Mouse (Mus musculus) bone marrow, adult 2 months (tissue): Measurements from ENCODE around the gene Gm42674. TPM values are rescaled to one million over a fixed set of nuclear protein-coding genes. Genes with fewer than 3 reads are reported as not detected.

Experiments used
- H3K27ac ChIP-seq: fragments of 200-500 bp; 2 replicates; pipeline ENCODE4 v1.5.1; 2012; ENCODE audit warnings: low read depth, mild to moderate bottlenecking, control low read depth, inconsistent platforms, low read length; ENCODE audit not compliant: control insufficient read depth, poor library complexity, insufficient read depth
- H3K4me1 ChIP-seq: fragments of 200-500 bp; 2 replicates; pipeline ENCODE4 v1.6.1; 2011; ENCODE audit warnings: low read length; ENCODE audit not compliant: control insufficient read depth, insufficient read depth
- H3K4me3 ChIP-seq: fragments of 200-500 bp; replicated peaks from 2 replicates; pipeline ENCODE3; 2011; ENCODE audit warnings: mild to moderate bottlenecking, low read depth, low read length, control low read depth; ENCODE audit not compliant: control insufficient read depth
- CTCF ChIP-seq: fragments of 200-500 bp; IDR thresholded peaks from 2 replicates; pipeline ENCODE4 v1.5.1; 2011; ENCODE audit warnings: low read length, control low read depth; ENCODE audit not compliant: control insufficient read depth, insufficient read depth
- POLR2A ChIP-seq: fragments of 200-500 bp; IDR thresholded peaks from 2 replicates; pipeline ENCODE4 v1.6.1; 2011; ENCODE audit warnings: low read depth, mild to moderate bottlenecking, control low read depth, low read length, borderline replicate concordance; ENCODE audit not compliant: control insufficient read depth
- WGBS: fragments of 180-500 bp; shearing (Covaris S2); methylation state at CpG from one replicate; pipeline ENCODE4 v1.1.7; 2018; 5-methylcytosine and 5-hydroxymethylcytosine counted together
- polyA plus RNA-seq: library from polyadenylated mRNA; stranded (reverse); fragments of >200 nt; gene quantifications from 2 replicates; pipeline ENCODE4 v1.2.4, GENCODE M21; 2011; ENCODE audit warnings: low replicate concordance; ENCODE audit not compliant: missing spikeins, insufficient read depth, insufficient read length

The Gm42674 gene
- polyA plus RNA-seq, 1 experiment: not detected

GRCm38 (mm10) chr3:90589390-90589789 is 12.3 kb upstream of the Gm42674 start:
- peak overlapping the region; percentile 4 for H3K4me3 ChIP-seq
- peaks cover 18% of the 10 kb centered on the region for H3K4me1 ChIP-seq
- H3K27ac ChIP-seq: peak overlapping the region; percentile 98
- WGBS: 20% methylated on average over 6 of the region's 6 CpGs
- TF ChIP-seq CTCF (no peak), POLR2A (0 out of 2 replicates have a peak, but pooled peaks have one; percentile 28)

DNA sequence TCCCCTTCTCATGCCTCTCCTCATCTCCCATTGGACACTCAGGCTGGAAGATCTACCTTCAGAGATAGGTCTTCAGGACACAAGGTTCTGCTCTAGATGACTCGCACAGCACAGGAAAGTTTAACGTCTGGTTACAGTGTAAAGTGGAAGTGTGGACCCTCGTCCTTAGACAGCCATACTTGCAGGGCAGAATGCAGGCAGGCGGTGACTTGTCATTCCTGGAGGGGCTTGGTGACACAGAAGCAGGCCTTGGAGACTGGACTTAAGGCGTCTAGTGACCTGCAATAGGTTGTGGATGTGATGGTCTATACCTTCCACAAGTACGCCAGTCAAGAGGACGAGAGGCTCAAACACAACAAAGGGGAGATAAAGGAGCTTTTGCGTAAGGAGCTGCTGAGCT is 11.8 kb upstream of the Gm42674 start, which contains the start of gene S100a2:
Gene S100a2 (plus strand): TSS at position 301 of the 400 bp plus-strand sequence.
- Histone ChIP-seq H3K27ac (peak within 1 kb of the TSS; percentile 98), H3K4me3 (peak within 1 kb of the TSS; percentile 16), H3K4me1 (peaks cover 18% of the 10 kb centered on the region)
- TF ChIP-seq CTCF (no peak), POLR2A (no peak)
- 64% methylated on average over 8 of the region's 8 CpGs for WGBS

- H3K27ac ChIP-seq: no peak overlapping the region
Observed at GRCm38 (mm10) chr3:90594466-90594865, 7.2 kb upstream of the Gm42674 start.

DNA sequence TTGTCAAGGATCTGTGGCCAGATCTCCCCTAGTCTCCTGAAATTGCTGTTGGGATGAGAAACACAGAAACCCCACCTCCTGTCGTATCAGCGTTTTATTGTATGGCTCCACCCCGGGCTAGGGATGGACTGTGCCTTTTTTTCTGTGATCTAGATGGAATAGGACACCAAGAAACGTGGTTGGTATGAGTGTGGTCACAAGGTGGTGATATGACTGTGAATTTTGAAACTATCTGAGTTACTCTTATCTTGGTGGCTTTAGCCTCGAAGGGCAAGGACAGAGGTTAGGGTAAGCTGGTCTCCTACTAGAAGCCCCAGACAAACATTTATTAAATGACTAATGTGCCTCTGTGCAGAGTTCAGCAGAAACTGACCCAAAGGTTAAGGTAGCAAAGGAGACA is 6.1 kb upstream of the Gm42674 start:
- WGBS: 62% methylated on average over 5 of the region's 5 CpGs
- Histone ChIP-seq H3K27ac (no peak overlapping the region), H3K4me3 (no peak overlapping the region), H3K4me1 (peaks cover 4% of the 10 kb centered on the region)
- TF ChIP-seq CTCF (no peak), POLR2A (no peak)

More at GRCm38 (mm10) chr3:90594466-90594865, 7.2 kb upstream of the Gm42674 start:
- Histone ChIP-seq H3K4me3 (no peak overlapping the region), H3K4me1 (peaks cover 10% of the 10 kb centered on the region)
- TF ChIP-seq POLR2A: no peak
- no peak for TF ChIP-seq CTCF
- WGBS: 78% methylated on average over 1 of the region's 1 CpGs

DNA sequence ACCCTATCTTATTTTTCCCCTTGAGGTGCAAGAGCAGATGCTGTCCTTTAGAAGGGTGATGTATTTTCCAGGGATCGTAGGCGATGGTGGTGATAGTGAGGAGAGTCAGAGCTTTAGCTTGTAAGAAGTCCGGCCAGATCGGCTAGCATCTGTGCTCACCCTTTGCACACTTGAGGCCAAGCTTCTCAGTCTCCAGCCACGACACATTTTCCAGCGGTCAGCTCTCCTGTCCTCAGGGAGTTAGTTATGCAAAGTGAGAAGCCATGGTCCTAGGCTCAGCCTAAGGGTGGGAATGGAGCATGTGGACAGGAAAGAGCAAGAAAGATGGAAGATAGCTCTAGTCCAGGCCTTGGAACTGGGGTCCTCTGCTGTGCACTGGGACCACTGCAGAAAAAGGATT is 4.9 kb upstream of the Gm42674 start:
- 80% methylated on average over 6 of the region's 6 CpGs for WGBS
- no peak for TF ChIP-seq POLR2A
- TF ChIP-seq CTCF: no peak
- Histone ChIP-seq H3K27ac (no peak overlapping the region), H3K4me3 (no peak overlapping the region), H3K4me1 (peaks cover 1% of the 10 kb centered on the region)

- Histone ChIP-seq H3K4me1 (peaks cover 1% of the 10 kb centered on the region), H3K27ac (no peak overlapping the region), H3K4me3 (no peak overlapping the region)
- 77% methylated on average over 6 of the region's 6 CpGs for WGBS
- TF ChIP-seq CTCF (no peak), POLR2A (no peak)
Observed at GRCm38 (mm10) chr3:90597736-90598135, 4.0 kb upstream of the Gm42674 start.

- TF ChIP-seq CTCF (no peak), POLR2A (no peak)
- WGBS: 41% methylated on average over 4 of the region's 4 CpGs
Observed at GRCm38 (mm10) chr3:90598212-90598611, 3.5 kb upstream of the Gm42674 start.

DNA sequence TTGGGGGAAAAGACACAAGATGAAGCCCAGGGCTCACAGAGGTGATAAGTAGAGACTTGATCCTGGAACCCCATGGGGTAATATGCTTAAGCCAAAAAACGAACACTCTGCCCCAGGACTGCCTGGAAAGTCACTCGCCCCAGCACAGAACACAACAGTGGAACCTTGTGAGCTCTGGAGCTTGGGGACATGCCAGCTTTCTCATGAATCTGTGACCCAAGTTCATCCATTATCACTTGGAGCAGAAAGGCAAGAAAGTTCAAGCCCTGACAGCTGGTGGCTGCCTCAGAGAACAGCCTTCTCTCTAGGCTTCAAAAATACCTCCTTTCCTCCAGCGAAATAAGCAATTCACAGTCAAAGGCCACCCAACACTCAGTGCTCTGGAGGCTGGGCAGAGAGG is 2.3 kb upstream of the Gm42674 start:
- Histone ChIP-seq H3K27ac (no peak overlapping the region), H3K4me3 (no peak overlapping the region), H3K4me1 (peaks cover 3% of the 10 kb centered on the region)
- 73% methylated on average over 3 of the region's 3 CpGs for WGBS
- TF ChIP-seq CTCF: no peak

More at GRCm38 (mm10) chr3:90598212-90598611, 3.5 kb upstream of the Gm42674 start:
- Histone ChIP-seq H3K4me1 (peaks cover 1% of the 10 kb centered on the region), H3K4me3 (no peak overlapping the region), H3K27ac (no peak overlapping the region)

- 81% methylated on average over 6 of the region's 6 CpGs for WGBS
- TF ChIP-seq POLR2A (no peak), CTCF (no peak)
- H3K4me3 ChIP-seq: no peak overlapping the region
- H3K27ac ChIP-seq: no peak overlapping the region
- peaks cover 3% of the 10 kb centered on the region for H3K4me1 ChIP-seq
Observed at GRCm38 (mm10) chr3:90600036-90600435, 1.7 kb upstream of the Gm42674 start.
